Mouse (Mus musculus) MEL (cell line): ENCODE data around the gene Mmp27. TPM values are rescaled to one million over a fixed set of nuclear protein-coding genes. Genes with fewer than 3 reads are reported as not detected.
A peak's percentile ranks its signal among the peaks of the same experiment; 100 is the strongest.

Experiments used
- DNase-seq: peaks from one replicate; pipeline ENCODE4 v3.0.0; 2011; ENCODE audit warnings: low read depth, low spot score
- H3K27ac ChIP-seq: 2 replicates; pipeline ENCODE4 v1.5.1; 2012; ENCODE audit warnings: low read depth, mild to moderate bottlenecking, control low read depth, low read length, moderate library complexity; ENCODE audit not compliant: control insufficient read depth
- H3K27me3 ChIP-seq, 2 experiments: fragments of 150-350 bp in 1 of 2; sonication (generic) in 1 of 2; 2 replicates each; pipeline ENCODE4 v1.6.1; 2012; ENCODE audit warnings: low read length in 2 of 2, mild to moderate bottlenecking in 2 of 2, improper control_type of control experiment in 1 of 2, moderate library complexity in 1 of 2; ENCODE audit not compliant: insufficient read depth in 2 of 2, control insufficient read depth in 1 of 2
- H3K36me3 ChIP-seq, 2 experiments: 2 replicates each; pipeline ENCODE4 v1.6.1; 2012 to 2014; ENCODE audit warnings: low read length in 2 of 2, improper control_type of control experiment in 1 of 2, inconsistent platforms in 1 of 2, mild to moderate bottlenecking in 1 of 2; ENCODE audit not compliant: insufficient read depth in 2 of 2, control insufficient read depth in 1 of 2
- H3K4me1 ChIP-seq, 2 experiments: fragments of 150-350 bp in 1 of 2; sonication (generic) in 1 of 2; 2 replicates each; pipeline ENCODE4 v1.6.1; 2012; ENCODE audit warnings: low read length in 2 of 2, improper control_type of control experiment in 1 of 2, mild to moderate bottlenecking in 1 of 2; ENCODE audit not compliant: insufficient read depth in 2 of 2, control insufficient read depth in 1 of 2
- H3K4me3 ChIP-seq, 2 experiments: fragments of 150-350 bp in 1 of 2; sonication (generic) in 1 of 2; 2 replicates each; pipeline ENCODE4 v1.5.1; 2012; ENCODE audit warnings: low read depth in 2 of 2, low read length in 2 of 2, mild to moderate bottlenecking in 2 of 2, moderate library complexity in 2 of 2, control low read depth in 1 of 2, improper control_type of control experiment in 1 of 2; ENCODE audit not compliant: control insufficient read depth in 1 of 2, insufficient read depth in 1 of 2
- H3K79me2 ChIP-seq: 2 replicates; pipeline ENCODE4 v1.6.1; 2012; ENCODE audit warnings: mild to moderate bottlenecking, low read length, moderate library complexity; ENCODE audit not compliant: control insufficient read depth, poor library complexity, insufficient read depth
- H3K9ac ChIP-seq: 2 replicates; pipeline ENCODE4 v1.6.1; 2012; ENCODE audit warnings: low read depth, mild to moderate bottlenecking, control low read depth, low read length, moderate library complexity; ENCODE audit not compliant: control insufficient read depth, poor library complexity, severe bottlenecking
- H3K9me3 ChIP-seq: fragments of 150-350 bp; sonication (generic); replicated peaks from 2 replicates; pipeline ENCODE4 v1.6.1; 2012; ENCODE audit warnings: mild to moderate bottlenecking, low read length, improper control_type of control experiment, moderate library complexity; ENCODE audit not compliant: insufficient read depth
- BHLHE40 ChIP-seq: IDR thresholded peaks from 2 replicates; pipeline ENCODE4 v1.6.1; 2012; ENCODE audit warnings: low read depth, mild to moderate bottlenecking, inconsistent platforms, low read length, improper control_type of control experiment, borderline replicate concordance
- E2F4 ChIP-seq: IDR thresholded peaks from 2 replicates; pipeline ENCODE4 v1.6.1; 2011; ENCODE audit warnings: low read depth, low read length, improper control_type of control experiment, borderline replicate concordance
- GABPA ChIP-seq: IDR thresholded peaks from 2 replicates; pipeline ENCODE4 v1.6.1; 2012; ENCODE audit warnings: low read depth, mild to moderate bottlenecking, inconsistent platforms, low read length, improper control_type of control experiment, moderate library complexity
- GATA1 ChIP-seq: IDR thresholded peaks from 2 replicates; pipeline ENCODE4 v1.6.1; 2011; ENCODE audit warnings: low read depth, low read length, improper control_type of control experiment
- KAT2A ChIP-seq: conservative IDR thresholded peaks from 2 replicates; pipeline ENCODE4 v1.6.1; 2012; ENCODE audit warnings: low read depth, low read length, improper control_type of control experiment, inconsistent platforms
- MAFK ChIP-seq: IDR thresholded peaks from 2 replicates; pipeline ENCODE4 v1.6.1; 2011; ENCODE audit warnings: low read depth, mild to moderate bottlenecking, low read length, improper control_type of control experiment, borderline replicate concordance
- MXI1 ChIP-seq: IDR thresholded peaks from 2 replicates; pipeline ENCODE4 v1.6.1; 2011; ENCODE audit warnings: mild to moderate bottlenecking, low read depth, low read length, improper control_type of control experiment
- POLR2A ChIP-seq, 2 experiments: IDR thresholded peaks; 2 replicates each; pipeline ENCODE4 v1.6.1; 2011 to 2012; ENCODE audit warnings: low read length in 2 of 2, mild to moderate bottlenecking in 2 of 2, control low read depth in 1 of 2, improper control_type of control experiment in 1 of 2, low read depth in 1 of 2, moderate library complexity in 1 of 2; ENCODE audit not compliant: control insufficient read depth in 1 of 2, insufficient read depth in 1 of 2, poor library complexity in 1 of 2
- POLR2AphosphoS2 ChIP-seq: IDR thresholded peaks from 2 replicates; pipeline ENCODE4 v1.6.1; 2011; ENCODE audit warnings: low read length, improper control_type of control experiment
- RCOR1 ChIP-seq: IDR thresholded peaks from 2 replicates; pipeline ENCODE4 v1.6.1; 2012; ENCODE audit warnings: low read depth, mild to moderate bottlenecking, inconsistent platforms, low read length, improper control_type of control experiment
- SIN3A ChIP-seq: IDR thresholded peaks from 2 replicates; pipeline ENCODE4 v1.6.1; 2012; ENCODE audit warnings: low read length, improper control_type of control experiment, inconsistent platforms
- SMC3 ChIP-seq: IDR thresholded peaks from 2 replicates; pipeline ENCODE4 v1.6.1; 2011; ENCODE audit warnings: low read depth, low read length, improper control_type of control experiment
- TAL1 ChIP-seq: IDR thresholded peaks from 2 replicates; pipeline ENCODE4 v1.6.1; 2012; ENCODE audit warnings: mild to moderate bottlenecking, inconsistent platforms, low read length, moderate library complexity, mixed read lengths
- TCF12 ChIP-seq: IDR thresholded peaks from 2 replicates; pipeline ENCODE4 v1.6.1; 2014; ENCODE audit warnings: low read depth, mild to moderate bottlenecking, inconsistent platforms, low read length, improper control_type of control experiment, moderate library complexity
- USF1 ChIP-seq: IDR thresholded peaks from 2 replicates; pipeline ENCODE4 v1.6.1; 2014; ENCODE audit warnings: low read depth, mild to moderate bottlenecking, inconsistent platforms, low read length, improper control_type of control experiment, moderate library complexity
- ZC3H11A ChIP-seq: IDR thresholded peaks from 2 replicates; pipeline ENCODE4 v1.6.1; 2012; ENCODE audit warnings: low read depth, mild to moderate bottlenecking, inconsistent platforms, low read length, improper control_type of control experiment
- ZNF384 ChIP-seq: IDR thresholded peaks from 2 replicates; pipeline ENCODE4 v1.6.1; 2012; ENCODE audit warnings: low read depth, mild to moderate bottlenecking, inconsistent platforms, low read length, improper control_type of control experiment
- polyA plus RNA-seq, 2 experiments: library from polyadenylated mRNA; stranded (reverse) in 1 of 2; unstranded in 1 of 2; fragments of >175 nt in 1 of 2; fragments of >200 nt in 1 of 2; gene quantifications; 2 replicates each; pipeline versions ENCODE4 v1.2.1 to v1.2.4; 2012; ENCODE audit warnings: low replicate concordance in 2 of 2, low read depth in 1 of 2; ENCODE audit not compliant: insufficient read length in 2 of 2, insufficient read depth in 1 of 2, missing spikeins in 1 of 2
- total RNA-seq: library from RNA; depleted of rRNA; stranded (reverse); fragments of 300-350 nt; gene quantifications from 2 replicates; pipeline ENCODE4 v1.2.3, GENCODE M21; 2012

Mmp27 gene
- total and polyA plus RNA-seq, 3 experiments: 0.27 TPM; not detected in 2

- no peak overlapping the region for H3K27ac ChIP-seq
Measured at GRCm38 (mm10) chr9:7605638-7606037, 34.4 kb downstream of the Mmp27 start.

GRCm38 (mm10) chr9:7622582-7622981, 51.4 kb downstream of the Mmp27 start:
- no peak for TF ChIP-seq RCOR1
- no peak for TF ChIP-seq SMC3
- peak; percentile 38 for TF ChIP-seq ZNF384
- TF ChIP-seq BHLHE40: no peak
- TF ChIP-seq E2F4: no peak
- no peak for TF ChIP-seq USF1
- no peak for TF ChIP-seq MXI1
- no peak for TF ChIP-seq POLR2A (IDR thresholded peaks at IDR 0.05; ENCODE audit: control insufficient read depth in 1 of 2, insufficient read depth in 1 of 2, low read depth in 1 of 2, low read length in 2 of 2, poor library complexity in 1 of 2)
- no peak overlapping the region for H3K4me3 ChIP-seq
- no peaks in the 10 kb centered on the region for H3K4me1 ChIP-seq
- no peaks in the 10 kb centered on the region for H3K36me3 ChIP-seq
- DNase-seq: no peak
- no peak overlapping the region for H3K9ac ChIP-seq
- H3K27me3 ChIP-seq: peaks cover 9 to 24% of the 10 kb centered on the region in 2 experiments
- H3K27ac ChIP-seq: no peak overlapping the region
- no peaks in the 10 kb centered on the region for H3K79me2 ChIP-seq
- no peaks in the 10 kb centered on the region for H3K9me3 ChIP-seq

More at GRCm38 (mm10) chr9:7605638-7606037, 34.4 kb downstream of the Mmp27 start:
- Histone ChIP-seq H3K9me3 (no peaks in the 10 kb centered on the region), H3K27me3 (peaks cover 0 to 3% of the 10 kb centered on the region in 2 experiments; a peak in 1 of 4 replicates), H3K36me3 (no peaks in the 10 kb centered on the region), H3K9ac (no peak overlapping the region), H3K4me1 (no peaks in the 10 kb centered on the region), H3K4me3 (no peak overlapping the region), H3K79me2 (no peaks in the 10 kb centered on the region)
- no peak for DNase-seq
- TF ChIP-seq ZNF384 (no peak), ZC3H11A (no peak), TAL1 (no peak), TCF12 (no peak), POLR2AphosphoS2 (no peak), E2F4 (no peak), KAT2A (no peak), SIN3A (no peak), GABPA (no peak), GATA1 (no peak), MAFK (no peak)
